Mouse (Mus musculus) 3134 (cell line): Measurements from ENCODE around the gene Rab3il1.

Experiments
- DNase-seq: peaks from one replicate; pipeline ENCODE4 v3.0.0-alpha.2; 2011; ENCODE audit warnings: low spot score; ENCODE audit not compliant: insufficient read length; ENCODE audit errors: extremely low read depth

Gene Rab3il1

GRCm38 (mm10) chr19:10038364-10038763 is 36.9 kb downstream of the Rab3il1 start:
- DNase-seq, result no peak

- peak; percentile 53 for DNase-seq
Observed at GRCm38 (mm10) chr19:10038910-10039309, 37.4 kb downstream of the Rab3il1 start.

GRCm38 (mm10) chr19:10039615-10040014 is 38.1 kb downstream of the Rab3il1 start:
- DNase-seq, result no peak

GRCm38 (mm10) chr19:10040866-10041387 is 39.5 kb downstream of the Rab3il1 start:
- no peak for DNase-seq

GRCm38 (mm10) chr19:10041388-10042148 is 40.1 kb downstream of the Rab3il1 start, which contains the start of gene Fads3:
Gene Fads3 (plus strand): TSS chr19:10041569.
- peak; percentile 84 for DNase-seq

DNA sequence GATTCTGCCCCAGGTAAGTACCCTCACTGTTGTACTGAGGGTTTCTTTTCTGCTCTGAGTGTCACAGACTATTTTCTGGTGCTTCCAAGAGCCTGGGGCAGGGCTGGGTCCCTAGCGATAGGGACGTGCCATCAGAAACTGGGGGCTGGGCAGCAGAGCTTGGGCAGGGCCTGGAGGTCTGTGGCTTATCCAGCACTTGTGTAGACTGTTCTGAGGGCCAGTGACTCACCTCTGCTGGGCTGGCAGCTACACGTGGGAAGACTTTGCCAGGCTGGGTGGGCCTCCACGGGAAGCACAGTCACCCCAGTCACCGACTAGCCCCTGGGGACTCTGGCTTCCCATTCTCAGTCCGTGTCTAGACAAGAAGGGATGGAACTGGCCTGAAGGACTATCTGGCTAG is 40.8 kb downstream of the Rab3il1 start:
- peak; percentile 84 for DNase-seq

- DNase-seq, result no peak
Observed at GRCm38 (mm10) chr19:10042816-10043215, 41.3 kb downstream of the Rab3il1 start.

GRCm38 (mm10) chr19:10043643-10044042 is 42.2 kb downstream of the Rab3il1 start:
- peak; percentile 74 for DNase-seq

DNA sequence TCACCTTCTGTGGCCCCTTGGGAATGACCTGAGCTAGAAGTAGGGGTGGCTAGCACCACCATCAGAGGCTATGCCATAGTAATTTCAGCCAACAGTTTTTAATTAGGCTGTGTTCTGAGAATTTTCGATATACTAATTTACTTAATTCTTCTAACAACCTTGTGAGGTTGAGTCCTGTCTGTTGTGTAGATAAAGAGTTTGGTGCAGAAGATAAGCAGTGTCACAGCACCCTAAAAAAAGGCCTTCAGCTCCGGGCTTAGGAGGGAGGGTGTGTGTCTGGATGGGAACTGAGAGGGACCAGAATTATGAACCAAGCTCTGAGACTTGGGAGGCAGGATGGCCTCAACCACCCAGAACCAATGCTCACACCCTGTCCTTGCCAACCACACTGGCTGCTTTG is 44.2 kb downstream of the Rab3il1 start:
- no peak for DNase-seq

- no peak for DNase-seq
Observed at GRCm38 (mm10) chr19:10046346-10046745, 44.9 kb downstream of the Rab3il1 start.

GRCm38 (mm10) chr19:10046983-10047382 is 45.5 kb downstream of the Rab3il1 start:
- no peak for DNase-seq

DNA sequence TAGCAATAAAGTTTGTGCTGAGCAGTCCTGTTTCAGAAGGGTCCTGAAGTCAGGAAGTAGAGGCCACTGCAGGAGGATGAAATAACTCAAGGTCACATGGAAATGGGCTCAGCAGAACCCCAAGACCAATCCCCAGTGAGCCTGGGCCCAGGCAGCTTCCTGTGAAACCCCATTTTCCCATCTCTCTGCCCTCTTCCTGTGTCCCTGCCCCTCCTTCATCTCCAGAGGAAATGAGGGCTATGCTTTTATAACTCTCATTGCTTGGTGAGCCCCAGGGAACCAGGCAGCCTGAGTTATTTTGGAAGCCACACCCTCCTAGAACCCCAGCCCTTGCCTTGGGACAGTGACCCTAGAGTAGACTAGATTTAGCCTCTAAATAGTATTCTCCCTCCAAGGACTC is 48.1 kb downstream of the Rab3il1 start:
- no peak for DNase-seq

GRCm38 (mm10) chr19:10050438-10050837 is 49.0 kb downstream of the Rab3il1 start:
- no peak for DNase-seq

- DNase-seq, result no peak
Observed at GRCm38 (mm10) chr19:10052698-10053097, 51.2 kb downstream of the Rab3il1 start.

DNA sequence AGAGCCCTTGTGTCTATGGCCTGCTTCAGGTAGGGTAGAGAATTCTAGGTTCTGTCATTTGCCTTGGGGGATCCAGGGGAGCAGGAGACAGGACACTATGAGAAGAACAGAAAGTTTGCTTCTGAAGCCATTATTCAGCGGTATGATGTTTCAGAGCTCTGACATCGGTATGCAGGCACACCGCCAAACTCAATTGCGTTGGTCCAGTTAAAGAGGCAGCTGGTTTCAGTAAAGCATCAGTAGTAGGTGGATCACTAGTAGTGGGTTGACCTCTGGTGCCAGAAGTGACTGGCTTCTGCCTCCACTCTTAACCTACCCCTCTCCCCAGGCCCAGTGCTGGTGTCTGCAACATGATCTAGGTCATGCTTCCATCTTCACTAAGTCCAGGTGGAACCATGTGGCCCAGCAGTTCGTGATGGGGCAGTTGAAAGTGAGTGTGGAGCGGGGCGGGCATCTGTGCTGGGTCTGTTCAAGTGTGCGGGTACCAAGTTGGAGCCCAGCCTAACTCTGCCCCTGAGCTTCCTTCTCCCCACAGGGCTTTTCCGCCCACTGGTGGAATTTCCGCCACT is 52.3 kb downstream of the Rab3il1 start:
- DNase-seq, result no peak

GRCm38 (mm10) chr19:10054361-10055075 is 53.0 kb downstream of the Rab3il1 start:
- DNase-seq, result no peak

GRCm38 (mm10) chr19:10055261-10055660 is 53.8 kb downstream of the Rab3il1 start:
- DNase-seq, result no peak

DNA sequence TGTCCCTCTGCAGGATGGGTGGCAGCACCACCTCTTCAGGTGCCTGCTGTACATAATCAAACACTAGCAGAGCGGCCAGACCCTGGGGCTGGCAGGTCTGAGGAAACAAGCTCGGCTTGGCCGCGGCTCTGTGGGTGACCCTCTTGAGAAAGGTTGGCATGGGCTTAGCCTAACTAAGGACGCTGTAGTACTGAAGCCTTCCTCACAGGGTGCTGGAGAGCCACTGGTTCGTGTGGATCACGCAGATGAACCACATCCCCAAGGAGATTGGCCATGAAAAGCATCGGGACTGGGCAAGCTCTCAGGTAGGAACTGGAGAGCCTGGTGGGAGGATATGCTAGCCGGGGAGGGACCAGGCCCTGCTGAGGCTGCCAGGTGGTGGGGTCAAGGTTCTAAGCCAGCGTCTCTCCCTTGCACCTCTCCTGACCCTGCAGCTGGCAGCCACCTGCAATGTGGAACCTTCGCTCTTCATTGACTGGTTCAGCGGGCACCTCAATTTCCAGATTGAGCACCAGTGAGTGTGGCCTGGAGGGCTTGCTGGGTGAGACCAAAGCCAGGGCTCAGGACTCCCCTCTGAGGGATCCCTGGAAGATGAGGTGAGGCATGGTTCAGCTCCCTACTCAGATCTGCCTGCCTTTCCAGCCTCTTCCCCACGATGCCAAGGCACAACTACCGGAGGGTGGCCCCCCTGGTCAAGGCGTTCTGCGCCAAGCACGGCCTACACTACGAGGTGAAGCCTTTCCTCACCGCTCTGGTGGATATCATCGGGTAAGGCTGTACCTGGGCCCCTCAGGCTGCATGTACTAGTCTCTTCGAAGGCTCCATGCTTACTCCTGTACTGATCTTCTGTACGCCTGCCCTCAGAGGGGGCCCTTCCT is 54.6 kb downstream of the Rab3il1 start:
- no peak for DNase-seq

DNA sequence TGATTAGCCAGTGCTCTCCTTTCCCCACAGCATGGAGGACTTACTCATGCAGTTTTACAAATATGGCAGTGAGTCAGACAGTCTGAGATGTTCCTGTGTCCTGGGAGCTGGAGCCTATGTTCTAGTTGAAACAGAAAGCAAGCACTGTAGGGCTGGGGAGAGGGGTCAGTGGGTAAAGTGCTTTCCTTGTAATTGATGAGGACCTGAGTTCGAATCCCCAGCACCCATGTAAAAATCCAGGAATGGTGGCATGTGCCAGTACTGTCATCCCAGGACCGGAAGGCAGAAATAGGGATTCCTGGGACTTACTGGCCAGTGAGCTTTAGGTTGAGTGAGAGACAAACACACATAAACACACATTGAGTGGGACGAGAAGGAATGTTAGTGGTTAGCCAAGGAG is 55.2 kb downstream of the Rab3il1 start:
- no peak for DNase-seq
